Mouse (Mus musculus) thymus, adult 2 months (tissue): ENCODE measurements at regions not wholly inside any gene's neighbourhood (a gene's known extent, or its start where the extent isn't known, plus 50 kb on each side); places are given as distances from the start of the nearest gene placed in this dataset.

ENCODE experiments used
- DNase-seq: peaks from one replicate; pipeline ENCODE4 v3.0.0; 2021
- H3K27ac ChIP-seq: fragments of 200-500 bp; 2 replicates; pipeline ENCODE4 v1.5.1; 2012; ENCODE audit warnings: low read length, control low read depth; ENCODE audit not compliant: control insufficient read depth, insufficient read depth
- H3K27me3 ChIP-seq: fragments of 200-500 bp; 2 replicates; pipeline ENCODE4 v1.6.1; 2012; ENCODE audit warnings: mild to moderate bottlenecking, low read length, moderate library complexity, mixed read lengths; ENCODE audit not compliant: control insufficient read depth, insufficient read depth
- H3K36me3 ChIP-seq: fragments of 200-500 bp; 2 replicates; pipeline ENCODE4 v1.6.1; 2012; ENCODE audit warnings: mild to moderate bottlenecking, low read length, moderate library complexity; ENCODE audit not compliant: control insufficient read depth, insufficient read depth
- H3K4me1 ChIP-seq: fragments of 200-500 bp; replicated peaks from 2 replicates; pipeline ENCODE4 v1.6.1; 2012; ENCODE audit warnings: low read length; ENCODE audit not compliant: control insufficient read depth, insufficient read depth
- H3K4me3 ChIP-seq: fragments of 200-500 bp; 2 replicates; pipeline ENCODE4 v1.5.1; 2012; ENCODE audit warnings: mild to moderate bottlenecking, low read length, control low read depth, moderate library complexity; ENCODE audit not compliant: control insufficient read depth, insufficient read depth
- CTCF ChIP-seq: fragments of 200-500 bp; IDR thresholded peaks from 2 replicates; pipeline ENCODE4 v1.5.1; 2012; ENCODE audit warnings: mild to moderate bottlenecking, control low read depth, low read length, moderate library complexity, borderline replicate concordance; ENCODE audit not compliant: control insufficient read depth, poor library complexity, insufficient read depth; ENCODE audit errors: extremely low read depth
- POLR2A ChIP-seq: fragments of 200-500 bp; IDR thresholded peaks from 2 replicates; pipeline ENCODE4 v1.6.1; 2012; ENCODE audit warnings: mild to moderate bottlenecking, low read length, control low read depth, moderate library complexity; ENCODE audit not compliant: control insufficient read depth, poor library complexity, insufficient read depth; ENCODE audit errors: extremely low read depth
- WGBS: fragments of 180-500 bp; shearing (Covaris S2); methylation state at CpG from one replicate; pipeline ENCODE4 v1.1.7; 2018; 5-methylcytosine and 5-hydroxymethylcytosine counted together

DNA sequence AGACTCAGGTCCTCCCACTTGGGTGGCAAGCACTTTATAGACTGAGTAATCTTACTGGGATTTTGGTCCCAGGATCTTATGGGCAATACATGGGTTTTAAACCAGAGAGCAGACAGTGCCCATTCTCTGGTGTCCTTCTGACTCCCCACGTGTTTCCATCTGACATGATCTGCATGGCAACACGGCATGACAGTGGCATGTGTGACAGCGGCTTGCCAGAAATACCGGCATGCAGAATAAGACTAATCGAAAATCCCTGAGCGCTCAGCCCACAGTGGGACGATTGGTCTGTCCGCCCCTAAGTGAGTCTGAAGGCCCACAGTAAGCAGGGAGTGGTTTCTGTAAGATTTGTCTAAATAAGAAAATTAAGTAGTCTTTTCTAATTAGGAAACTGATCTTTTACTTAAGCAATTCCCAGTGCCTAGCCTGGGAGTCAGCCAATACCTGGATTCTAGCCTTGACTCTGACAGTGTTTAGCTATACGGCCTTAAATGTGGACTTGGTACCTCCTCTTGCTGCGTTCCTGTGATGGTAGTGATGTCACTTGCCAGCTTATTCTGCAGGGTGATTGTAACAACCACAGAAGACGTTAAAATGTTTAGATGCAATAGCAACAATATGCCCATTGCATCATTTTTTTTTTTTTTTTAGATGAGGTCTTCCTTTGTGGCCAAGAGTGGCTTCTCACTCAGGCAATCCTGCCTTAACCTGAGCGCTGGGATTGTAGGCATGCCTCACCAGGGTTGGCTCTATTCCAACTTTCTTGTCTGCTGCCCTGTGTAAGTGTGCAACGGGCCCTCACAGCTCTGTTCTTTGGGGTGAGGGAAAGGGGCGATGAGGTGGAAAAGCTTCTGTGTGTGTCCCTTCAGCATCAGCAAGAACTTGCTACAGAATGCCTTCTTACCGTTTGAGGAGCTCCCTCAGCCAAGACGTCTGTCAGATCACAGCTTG, 71.8 kb downstream of the Enc1 start:
- DNase-seq = no peak
- Histone ChIP-seq H3K36me3 (no peaks in the 10 kb centered on the region), H3K4me1 (peaks cover 10% of the 10 kb centered on the region), H3K27ac (no peak overlapping the region), H3K27me3 (no peaks in the 10 kb centered on the region), H3K4me3 (no peak overlapping the region)
- 88% methylated on average over 16 of the region's 16 CpGs for WGBS
- TF ChIP-seq POLR2A (no peak), CTCF (no peak)

DNA sequence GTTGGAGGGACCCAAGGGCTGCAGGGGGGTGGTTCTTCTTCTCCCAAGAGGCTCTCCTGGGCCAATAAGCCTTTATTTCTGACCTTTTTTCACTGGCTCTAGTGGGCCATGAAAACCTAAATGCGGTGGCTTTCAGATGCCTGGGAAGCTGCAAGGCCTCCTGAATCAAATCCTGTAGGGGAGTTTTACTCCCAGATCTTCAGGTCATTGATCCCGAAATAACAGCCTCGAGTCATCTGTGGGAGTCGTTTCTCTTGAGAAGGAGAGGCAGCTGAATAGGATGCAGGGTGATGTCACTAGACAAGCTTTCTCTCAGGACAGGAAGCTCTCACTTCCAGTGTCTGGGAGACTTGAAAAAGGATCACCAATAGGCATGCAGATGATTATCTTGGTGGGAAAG, 70.4 kb downstream of the Enc1 start:
- H3K27ac ChIP-seq = no peak overlapping the region
- no peak for DNase-seq

GRCm38 (mm10) chr13:97310855-97311189, 69.9 kb downstream of the Enc1 start:
- Histone ChIP-seq H3K27me3 (no peaks in the 10 kb centered on the region), H3K4me1 (peaks cover 10% of the 10 kb centered on the region), H3K36me3 (no peaks in the 10 kb centered on the region), H3K27ac (no peak overlapping the region), H3K4me3 (no peak overlapping the region)
- DNase-seq = no peak
- no peak for TF ChIP-seq POLR2A
- TF ChIP-seq CTCF = no peak
- 88% methylated on average over 3 of the region's 3 CpGs for WGBS

More for the DNA sequence above, 70.4 kb downstream of the Enc1 start:
- 90% methylated on average over 4 of the region's 4 CpGs for WGBS
- peaks cover 10% of the 10 kb centered on the region for H3K4me1 ChIP-seq
- no peak for TF ChIP-seq CTCF
- no peak for TF ChIP-seq POLR2A
- no peaks in the 10 kb centered on the region for H3K27me3 ChIP-seq
- no peak overlapping the region for H3K4me3 ChIP-seq
- H3K36me3 ChIP-seq = no peaks in the 10 kb centered on the region

DNA sequence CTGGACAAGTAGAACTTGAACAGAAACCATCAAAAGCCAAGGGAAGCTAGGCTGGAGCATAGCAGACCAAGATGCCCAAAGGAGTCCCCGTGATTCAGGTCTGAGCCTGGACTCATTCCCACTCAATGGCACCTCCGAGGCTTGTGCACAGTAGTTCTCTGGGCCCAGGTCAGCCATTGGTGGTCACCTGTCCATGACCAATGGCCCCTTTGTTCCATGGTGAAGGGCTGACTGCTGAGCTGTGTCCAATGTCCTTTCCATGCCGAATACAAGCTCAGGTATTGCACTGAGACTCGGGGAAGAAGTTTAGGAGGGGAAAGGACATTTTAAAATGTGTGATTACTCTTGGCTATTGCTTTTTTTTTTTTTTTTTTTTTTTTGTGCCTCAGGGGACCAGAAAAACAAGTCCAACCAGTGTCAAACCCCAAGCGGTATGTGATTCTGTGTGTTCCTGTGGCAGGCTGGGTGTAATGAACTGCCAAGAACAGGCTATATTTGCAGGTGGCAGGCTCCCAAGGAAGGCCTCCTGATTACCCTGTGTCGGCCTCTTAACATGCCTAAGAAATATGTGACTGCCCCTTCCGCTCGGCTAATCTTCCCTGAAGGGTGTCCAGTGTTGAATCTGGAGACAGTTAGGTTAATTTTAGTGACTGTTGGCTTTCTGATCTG, 69.4 kb downstream of the Enc1 start:
- Histone ChIP-seq H3K36me3 (no peaks in the 10 kb centered on the region), H3K27me3 (no peaks in the 10 kb centered on the region), H3K4me1 (peaks cover 10% of the 10 kb centered on the region), H3K4me3 (no peak overlapping the region), H3K27ac (no peak overlapping the region)
- TF ChIP-seq POLR2A = no peak
- no peak for TF ChIP-seq CTCF
- 92% methylated on average over 8 of the region's 8 CpGs for WGBS
- DNase-seq = no peak

DNA sequence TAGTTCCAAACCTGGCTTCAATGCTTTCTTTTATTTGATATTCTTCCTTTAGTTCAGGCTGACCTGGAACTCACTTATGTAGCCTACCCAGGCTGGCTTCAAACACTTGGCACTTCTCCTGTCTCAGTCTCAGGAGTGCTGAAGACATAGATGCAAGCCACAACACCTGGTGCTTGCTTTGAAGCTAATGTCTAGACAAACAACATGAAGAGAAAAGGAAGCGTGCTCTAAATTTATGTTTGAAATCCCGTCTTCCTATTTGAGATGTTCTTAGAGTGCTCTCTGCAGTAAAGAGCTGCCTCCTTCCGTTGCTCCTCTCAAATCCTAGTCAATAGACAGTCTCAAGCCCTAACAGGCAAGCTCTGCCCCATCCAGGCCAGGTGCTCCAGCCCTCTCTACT, 68.5 kb downstream of the Enc1 start:
- Histone ChIP-seq H3K4me1 (peaks cover 10% of the 10 kb centered on the region), H3K4me3 (no peak overlapping the region), H3K36me3 (no peaks in the 10 kb centered on the region), H3K27ac (no peak overlapping the region), H3K27me3 (no peaks in the 10 kb centered on the region)
- no peak for TF ChIP-seq POLR2A
- no peak for TF ChIP-seq CTCF
- 7% methylated on average over 3 of the region's 3 CpGs for WGBS
- peak; percentile 33 for DNase-seq

- TF ChIP-seq POLR2A (no peak), CTCF (no peak)
- H3K36me3 ChIP-seq = no peaks in the 10 kb centered on the region
- 97% methylated on average over 2 of the region's 2 CpGs for WGBS
- H3K27me3 ChIP-seq = no peaks in the 10 kb centered on the region
- no peak overlapping the region for H3K27ac ChIP-seq
- peaks cover 10% of the 10 kb centered on the region for H3K4me1 ChIP-seq
- H3K4me3 ChIP-seq = no peak overlapping the region
- no peak for DNase-seq
These were observed 67.5 kb downstream of the Enc1 start for GRCm38 (mm10) chr13:97308431-97308830.
